Mouse (Mus musculus): ENCODE measurements around the gene Slc39a13.
"Not testable (repeated sequence)": the region's sequence is repeated elsewhere in the genome, so short reads cannot be mapped to it uniquely, and the experiment has no call there.

Gene Slc39a13

DNA sequence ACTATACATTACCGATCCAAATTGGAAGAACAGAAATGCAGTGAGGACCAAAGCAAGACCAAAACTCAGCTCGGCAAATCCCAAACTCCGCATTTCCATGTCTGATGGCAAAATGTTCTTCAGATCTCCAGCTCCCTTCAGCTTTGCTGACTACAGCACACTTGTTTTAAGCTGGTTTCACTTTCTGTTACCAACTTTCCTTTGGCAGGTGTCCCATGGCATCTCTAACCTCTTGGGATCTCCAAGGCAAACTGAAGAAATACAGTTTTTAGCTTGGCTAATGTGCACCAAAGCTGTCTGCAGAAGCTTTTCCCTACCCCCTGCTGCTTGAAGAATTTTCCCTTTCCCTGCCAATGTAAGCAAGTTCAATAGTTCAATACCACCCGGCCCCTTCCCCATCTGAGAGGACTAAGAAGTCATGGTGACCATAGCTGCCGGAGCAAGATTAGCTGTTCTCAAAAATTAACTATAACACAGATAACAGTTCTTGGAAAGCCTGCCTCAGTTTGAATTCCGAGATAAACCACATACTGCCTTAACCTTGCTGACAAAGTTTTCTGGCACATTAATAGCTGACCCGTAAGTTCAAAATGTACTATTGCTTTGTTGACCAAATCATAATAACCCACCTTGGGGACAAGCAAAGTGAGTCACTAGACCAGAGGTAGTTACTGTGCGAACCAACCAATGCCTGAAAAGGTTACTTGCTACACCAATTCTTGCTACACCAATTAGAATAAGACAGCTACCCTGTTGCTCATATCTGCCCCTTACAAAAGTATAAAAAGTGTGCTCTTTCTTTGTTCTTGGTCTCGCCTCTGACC is 42.6 kb downstream of the Slc39a13 start:
- DNase-seq (ENCODE audit: extremely low spot score, low read depth, low spot score): no peak

DNA sequence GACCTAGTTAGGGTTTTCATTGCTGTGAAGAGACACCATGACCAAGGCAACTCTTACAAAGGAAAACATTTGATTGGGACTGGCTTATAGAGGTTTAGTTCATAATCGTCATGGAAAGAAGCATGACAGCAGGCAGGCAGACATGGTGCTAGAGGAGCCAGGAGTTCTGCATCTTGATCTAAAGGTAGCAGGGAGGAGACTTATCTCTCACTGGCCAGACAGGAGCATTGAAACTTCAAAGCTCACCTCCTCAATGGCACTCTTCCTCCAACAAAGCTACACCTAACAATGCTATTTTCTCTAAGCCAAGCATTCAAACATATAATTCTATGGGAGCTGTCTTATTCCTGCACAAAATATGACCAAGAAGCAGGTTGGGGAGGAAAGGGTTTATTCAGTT is 43.7 kb downstream of the Slc39a13 start:
- DNase-seq (ENCODE audit: extremely low spot score, low read depth, low spot score): no peak

DNA sequence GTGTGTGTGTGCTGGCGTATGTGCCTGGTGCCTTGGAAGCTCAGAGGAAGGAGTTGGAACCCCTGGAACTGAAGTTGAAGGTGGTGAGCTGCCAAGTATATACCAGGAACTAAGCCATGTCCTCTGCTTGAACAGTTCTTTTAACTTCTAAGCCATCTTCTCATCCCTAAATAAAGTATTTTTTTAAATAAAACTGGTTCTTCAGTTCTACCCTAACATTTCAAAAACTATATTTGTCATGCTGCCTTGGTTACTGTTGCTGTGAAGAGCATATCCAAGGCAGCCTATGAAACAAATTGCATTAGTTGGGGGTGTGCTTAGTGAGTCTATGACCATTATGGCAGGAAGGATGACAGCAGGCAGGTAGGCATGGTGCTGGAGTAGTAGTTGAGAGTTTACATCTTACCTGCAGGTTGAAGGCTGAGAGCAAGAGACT is 45.1 kb downstream of the Slc39a13 start:
- DNase-seq (ENCODE audit: extremely low spot score, low read depth, low spot score): no peak

DNA sequence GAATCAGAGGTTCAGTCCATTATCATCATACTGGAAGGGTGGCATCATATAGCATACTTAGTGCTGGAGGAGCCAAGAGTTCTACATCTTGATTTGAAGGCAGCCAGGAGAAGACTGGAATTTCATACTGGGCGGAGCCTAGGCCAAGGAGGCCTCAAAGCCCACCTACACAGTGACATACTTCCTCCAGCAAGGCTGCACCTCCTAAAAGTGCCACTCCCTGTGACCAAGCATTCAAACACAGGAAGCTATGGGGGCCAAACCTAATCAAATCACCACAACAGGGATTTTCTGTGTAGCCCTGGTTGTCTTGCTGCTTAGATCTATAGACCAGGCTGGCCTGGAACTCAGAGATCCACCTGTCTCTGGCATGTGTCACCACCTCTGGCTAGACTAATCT is 46.3 kb downstream of the Slc39a13 start:
- DNase-seq (ENCODE audit: extremely low spot score, low read depth, low spot score): no peak

DNA sequence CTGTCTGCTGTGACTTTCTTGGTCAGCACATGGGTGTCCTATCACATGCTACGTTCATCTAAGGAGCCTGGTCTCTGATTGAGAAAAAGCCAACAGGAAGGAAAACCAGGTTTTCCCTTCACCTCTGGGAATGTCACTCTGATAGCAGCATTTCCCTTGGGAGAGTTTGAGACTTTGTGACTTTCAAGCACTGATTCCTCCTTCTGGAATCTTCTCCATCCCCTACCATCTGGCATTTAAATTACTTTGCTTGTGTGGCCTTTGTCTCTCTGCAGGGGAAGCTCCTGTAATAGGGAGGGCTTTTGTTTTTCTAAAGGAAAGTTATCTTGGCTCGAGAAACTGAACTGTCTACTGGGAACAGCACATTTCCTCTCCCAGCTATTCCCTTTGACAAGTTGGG is 47.1 kb downstream of the Slc39a13 start:
- DNase-seq (ENCODE audit: extremely low spot score, low read depth, low spot score): no peak

DNA sequence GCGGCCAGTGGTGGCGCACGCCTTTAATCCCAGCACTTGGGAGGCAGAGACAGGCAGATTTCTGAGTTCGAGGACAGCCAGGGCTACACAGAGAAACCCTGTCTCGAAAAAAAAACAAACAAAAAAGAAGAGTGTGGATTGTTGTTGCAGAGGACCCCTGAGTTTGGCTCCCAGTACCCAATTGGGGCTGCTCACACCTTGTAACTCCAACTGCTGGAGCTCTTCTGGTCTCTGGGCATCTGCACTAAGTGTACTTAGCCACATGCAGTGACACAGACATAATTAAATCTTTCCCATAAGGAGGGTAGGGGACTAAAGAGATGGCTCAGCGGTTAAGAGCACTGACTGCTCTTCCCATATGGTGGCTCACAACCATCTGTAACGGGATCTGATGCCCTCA is 48.0 kb downstream of the Slc39a13 start:
- not testable (repeated sequence) for DNase-seq (ENCODE audit: extremely low spot score, low read depth, low spot score)

DNA sequence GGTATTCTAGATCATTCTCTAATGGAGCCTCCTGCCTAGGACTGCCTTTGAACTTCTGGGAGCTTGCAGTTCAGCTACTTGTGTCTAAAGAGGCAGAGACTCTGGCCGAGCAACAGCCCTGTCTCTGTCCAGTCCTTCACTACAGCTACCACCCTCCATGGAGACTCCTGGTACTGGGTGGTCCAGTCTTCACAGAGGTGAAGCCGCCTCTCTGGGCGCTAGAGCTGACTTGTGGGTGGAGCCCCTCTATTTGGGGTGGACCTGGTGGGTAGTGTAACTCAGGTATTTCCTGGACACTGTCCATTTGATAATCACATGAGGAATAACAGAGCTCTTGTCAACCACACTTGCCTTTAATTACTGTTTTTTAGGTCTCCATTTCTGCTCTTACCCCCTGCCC is 50.3 kb downstream of the Slc39a13 start:
- no peak for DNase-seq (ENCODE audit: extremely low spot score, low read depth, low spot score)

DNA sequence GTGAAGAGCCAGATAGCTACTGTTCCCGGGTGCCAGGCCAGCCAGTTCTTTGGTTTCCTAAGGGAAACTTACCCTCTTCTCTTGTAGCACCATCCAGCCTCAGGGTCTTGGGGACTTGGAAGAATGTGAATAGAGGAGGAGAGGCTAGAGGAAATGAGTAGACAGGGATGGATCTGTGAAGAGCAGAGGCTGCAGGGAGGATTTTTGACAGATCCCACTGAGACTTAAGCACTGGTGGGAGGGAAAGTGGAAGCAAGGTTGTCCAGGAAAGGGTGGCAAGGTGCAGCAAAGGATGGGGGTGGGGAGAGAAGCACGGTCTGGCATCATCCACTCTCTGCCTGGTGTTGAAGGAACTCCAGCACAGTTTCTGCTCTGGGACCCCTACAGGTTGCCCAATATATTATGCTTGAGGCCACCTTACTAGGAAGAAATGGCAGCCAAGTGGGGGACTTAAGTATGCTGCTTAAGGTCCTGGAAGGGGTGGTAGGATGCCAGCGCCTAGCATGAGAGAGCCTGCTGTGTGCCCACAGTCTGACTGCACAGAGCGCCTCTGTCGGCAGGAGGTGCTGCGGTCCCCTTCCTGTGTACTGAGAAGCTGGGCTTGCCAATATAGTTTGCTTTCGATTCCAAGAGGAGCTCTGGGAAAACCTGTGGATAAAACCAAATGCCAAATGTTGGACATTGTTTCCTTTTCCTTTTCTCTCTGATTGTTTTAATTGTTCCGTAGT is 52.0 kb downstream of the Slc39a13 start:
- DNase-seq (ENCODE audit: extremely low spot score, low read depth, low spot score): no peak

DNA sequence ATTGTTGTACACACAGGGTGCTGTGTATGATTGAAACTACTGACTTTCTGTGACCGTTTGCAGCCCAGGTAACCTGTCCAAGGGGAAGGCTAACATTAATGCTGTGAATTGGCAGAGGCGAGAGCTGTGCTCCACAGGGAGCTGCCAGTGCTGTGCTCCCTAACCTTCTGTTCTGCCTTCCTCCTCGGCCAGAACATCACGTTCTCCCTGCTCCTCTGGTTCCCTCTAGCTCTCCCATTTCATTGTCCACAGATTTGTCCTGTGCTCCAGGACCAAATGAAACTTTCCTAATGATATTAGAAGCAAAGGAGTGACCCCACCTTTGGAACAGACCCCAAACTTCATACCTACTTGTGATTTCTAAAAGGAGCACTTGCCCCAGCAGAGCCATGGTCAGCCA is 54.8 kb downstream of the Slc39a13 start:
- DNase-seq (ENCODE audit: extremely low spot score, low read depth, low spot score): no peak

DNA sequence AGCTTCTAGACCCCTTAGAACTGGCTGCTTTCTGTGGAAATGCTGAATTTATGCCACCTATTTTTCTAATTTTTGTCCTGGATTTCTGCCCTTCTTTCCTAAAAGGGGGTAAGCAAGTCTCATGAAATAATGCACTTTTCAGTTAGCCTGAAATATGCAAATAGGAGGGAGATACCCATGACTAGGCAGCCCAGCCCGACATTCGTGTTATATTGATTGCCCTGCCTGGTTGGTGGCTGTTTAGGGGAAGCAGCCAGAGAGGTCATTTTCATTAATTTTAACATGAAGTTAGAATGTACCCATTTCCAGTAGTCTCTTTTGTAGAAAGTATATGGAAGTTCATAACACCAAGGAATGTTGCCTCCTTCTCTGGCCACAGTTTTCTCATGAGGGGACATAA is 56.3 kb downstream of the Slc39a13 start:
- no peak for DNase-seq (ENCODE audit: extremely low spot score, low read depth, low spot score)

All from hindlimb bud, embryonic 11.5 days (tissue).